Mouse (Mus musculus) C2C12 (cell line): ENCODE data around the gene Syt1. TPM values are rescaled to one million over a fixed set of nuclear protein-coding genes. Genes with fewer than 3 reads are reported as not detected.

ENCODE experiments used
- H3K27me3 ChIP-seq: one replicate; pipeline ENCODE4 v1.6.1; 2011; ENCODE audit not compliant: control insufficient read depth, insufficient read depth, insufficient read length
- H3K36me3 ChIP-seq: one replicate; pipeline ENCODE4 v1.6.1; 2011; ENCODE audit not compliant: control insufficient read depth, insufficient read depth
- H3K4me3 ChIP-seq: one replicate; pipeline ENCODE4 v1.5.1; 2011; ENCODE audit warnings: mild to moderate bottlenecking, control low read depth; ENCODE audit not compliant: poor library complexity, insufficient read depth, severe bottlenecking
- H3K79me2 ChIP-seq: one replicate; pipeline ENCODE4 v1.6.1; 2011; ENCODE audit not compliant: control insufficient read depth, insufficient read depth
- H3K79me3 ChIP-seq: one replicate; pipeline ENCODE4 v1.6.1; 2011; ENCODE audit warnings: low read depth, control low read depth
- H3ac ChIP-seq: one replicate; pipeline ENCODE3; 2011; ENCODE audit warnings: low read depth; ENCODE audit not compliant: control insufficient read depth, insufficient read length
- CEBPB ChIP-seq: IDR thresholded peaks from one replicate; pipeline ENCODE4 v1.6.1; 2011; ENCODE audit warnings: low read depth, mild to moderate bottlenecking, control low read depth, moderate library complexity
- CTCF ChIP-seq: IDR thresholded peaks from one replicate; pipeline ENCODE4 v1.5.1; 2011; ENCODE audit not compliant: control insufficient read depth, insufficient read depth, insufficient read length
- FOSL1 ChIP-seq: IDR thresholded peaks from one replicate; pipeline ENCODE4 v1.8.0; 2011; ENCODE audit warnings: mild to moderate bottlenecking, low read length; ENCODE audit not compliant: poor library complexity, insufficient read depth, severe bottlenecking
- MAX ChIP-seq: IDR thresholded peaks from one replicate; pipeline ENCODE4 v1.6.1; 2011; ENCODE audit warnings: mild to moderate bottlenecking, control low read depth
- MYOD1 ChIP-seq: IDR thresholded peaks from one replicate; pipeline ENCODE4 v1.6.1; 2011; ENCODE audit warnings: low read depth; ENCODE audit not compliant: control insufficient read depth, insufficient read length
- MYOG ChIP-seq: IDR thresholded peaks from one replicate; pipeline ENCODE4 v1.6.1; 2011; ENCODE audit not compliant: control insufficient read depth, insufficient read length; ENCODE audit errors: extremely low read depth
- USF1 ChIP-seq: IDR thresholded peaks from one replicate; pipeline ENCODE4 v1.6.1; 2011; ENCODE audit warnings: low read depth, mild to moderate bottlenecking, control low read depth, moderate library complexity
- polyA plus RNA-seq: library from polyadenylated mRNA; unstranded; fragments of >200 nt; fragmentation: generic; extraction: Trizol; gene quantifications from one replicate; pipeline ENCODE4 v1.2.1, GENCODE M21; 2012; ENCODE audit warnings: missing spikeins

The Syt1 gene
- polyA plus RNA-seq, 1 experiment, result 0.09 TPM

- Histone ChIP-seq H3K36me3 (no peaks in the 10 kb centered on the region), H3K4me3 (no peak overlapping the region), H3ac (no peak overlapping the region), H3K27me3 (no peaks in the 10 kb centered on the region), H3K79me2 (no peaks in the 10 kb centered on the region), H3K79me3 (no peaks in the 10 kb centered on the region)
- TF ChIP-seq MAX (no peak), MYOG (no peak), USF1 (no peak), FOSL1 (no peak), MYOD1 (no peak), CEBPB (no peak), CTCF (no peak)
Observed at GRCm38 (mm10) chr10:108705658-108706057, 305.1 kb downstream of the Syt1 start.

GRCm38 (mm10) chr10:108701361-108702128, 309.2 kb downstream of the Syt1 start:
- H3ac ChIP-seq, result no peak overlapping the region
- no peaks in the 10 kb centered on the region for H3K79me3 ChIP-seq
- no peak overlapping the region for H3K4me3 ChIP-seq
- TF ChIP-seq CTCF (no peak), MAX (no peak), FOSL1 (no peak), CEBPB (no peak), MYOD1 (no peak), USF1 (no peak), MYOG (no peak)
- H3K79me2 ChIP-seq, result no peaks in the 10 kb centered on the region
- no peaks in the 10 kb centered on the region for H3K27me3 ChIP-seq
- H3K36me3 ChIP-seq, result no peaks in the 10 kb centered on the region

GRCm38 (mm10) chr10:108699946-108700345, 310.8 kb downstream of the Syt1 start, which contains the start of gene Gm5136:
Gene Gm5136 (minus strand): TSS chr10:108700160.
- Histone ChIP-seq H3K79me3 (no peaks in the 10 kb centered on the region), H3K4me3 (no peak within 1 kb of the TSS), H3K36me3 (no peaks in the 10 kb centered on the region), H3K27me3 (no peaks in the 10 kb centered on the region), H3K79me2 (no peaks in the 10 kb centered on the region), H3ac (no peak within 1 kb of the TSS)
- no peak for TF ChIP-seq CEBPB
- TF ChIP-seq MYOG, result no peak
- TF ChIP-seq USF1, result no peak
- TF ChIP-seq CTCF, result no peak
- TF ChIP-seq FOSL1, result no peak
- TF ChIP-seq MYOD1, result no peak
- TF ChIP-seq MAX, result no peak

GRCm38 (mm10) chr10:108697062-108697461, 313.7 kb downstream of the Syt1 start:
- TF ChIP-seq FOSL1 (no peak), CEBPB (no peak)
- no peaks in the 10 kb centered on the region for H3K79me3 ChIP-seq
- no peaks in the 10 kb centered on the region for H3K79me2 ChIP-seq
- H3ac ChIP-seq, result no peak overlapping the region
- H3K4me3 ChIP-seq, result no peak overlapping the region
- no peaks in the 10 kb centered on the region for H3K27me3 ChIP-seq
- H3K36me3 ChIP-seq, result no peaks in the 10 kb centered on the region

- no peak overlapping the region for H3ac ChIP-seq
- no peaks in the 10 kb centered on the region for H3K36me3 ChIP-seq
- no peak overlapping the region for H3K4me3 ChIP-seq
- no peak for TF ChIP-seq MAX
- no peak for TF ChIP-seq CTCF
- no peak for TF ChIP-seq MYOG
- no peak for TF ChIP-seq USF1
- TF ChIP-seq MYOD1, result no peak
- no peak for TF ChIP-seq FOSL1
- TF ChIP-seq CEBPB, result no peak
- no peaks in the 10 kb centered on the region for H3K79me3 ChIP-seq
- H3K27me3 ChIP-seq, result no peaks in the 10 kb centered on the region
- no peaks in the 10 kb centered on the region for H3K79me2 ChIP-seq
Observed at GRCm38 (mm10) chr10:108690954-108691353, 319.8 kb downstream of the Syt1 start.

- Histone ChIP-seq H3K79me2 (no peaks in the 10 kb centered on the region), H3K27me3 (no peaks in the 10 kb centered on the region), H3ac (no peak overlapping the region), H3K79me3 (no peaks in the 10 kb centered on the region), H3K4me3 (no peak overlapping the region), H3K36me3 (no peaks in the 10 kb centered on the region)
- TF ChIP-seq MYOD1 (no peak), FOSL1 (no peak), USF1 (no peak), CTCF (no peak), MAX (no peak), MYOG (no peak), CEBPB (no peak)
Observed at GRCm38 (mm10) chr10:108686696-108687095, 324.1 kb downstream of the Syt1 start.
